Mouse (Mus musculus): ENCODE data around the gene Olfr591. TPM values are rescaled to one million over a fixed set of nuclear protein-coding genes. Genes with fewer than 3 reads are reported as not detected.

Gene Olfr591
- not detected in 2 replicates for polyA plus RNA-seq (2012; rRNA removed)

DNA sequence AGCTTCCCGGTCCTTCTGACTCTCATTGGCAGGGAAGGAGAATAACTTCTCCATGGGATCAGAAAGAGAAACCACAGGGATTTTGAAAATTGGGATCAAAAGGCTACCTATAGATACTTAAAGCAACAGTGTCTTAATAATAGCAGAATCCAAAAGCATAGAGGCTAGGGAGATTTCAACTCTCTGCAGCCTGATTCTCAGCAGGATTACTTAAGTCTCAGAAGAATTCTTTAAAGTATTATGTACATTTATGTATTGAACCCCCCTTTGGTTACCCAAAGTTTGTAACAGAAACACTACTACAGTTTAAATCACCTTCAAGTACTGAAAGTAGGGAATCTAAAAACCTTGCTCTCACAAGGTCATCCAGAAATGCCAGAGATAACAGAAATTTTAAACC, at the start of gene Olfr591:
TSS of gene Olfr591 (minus strand) at position 101 of the 400 bp plus-strand sequence.

GRCm38 (mm10) chr7:103216696-103217095, 38.6 kb upstream of the Olfr591 start, which contains the start of gene Olfr594:
Olfr594 (plus strand) TSS chr7:103216996.

GRCm38 (mm10) chr7:103211562-103211961, 33.4 kb upstream of the Olfr591 start, which contains the start of gene Olfr593:
Olfr593 (plus strand) TSS chr7:103211862.

GRCm38 (mm10) chr7:103184503-103184902, 6.4 kb upstream of the Olfr591 start, which contains the start of gene Olfr592:
Olfr592 (plus strand) TSS chr7:103184803.

DNA sequence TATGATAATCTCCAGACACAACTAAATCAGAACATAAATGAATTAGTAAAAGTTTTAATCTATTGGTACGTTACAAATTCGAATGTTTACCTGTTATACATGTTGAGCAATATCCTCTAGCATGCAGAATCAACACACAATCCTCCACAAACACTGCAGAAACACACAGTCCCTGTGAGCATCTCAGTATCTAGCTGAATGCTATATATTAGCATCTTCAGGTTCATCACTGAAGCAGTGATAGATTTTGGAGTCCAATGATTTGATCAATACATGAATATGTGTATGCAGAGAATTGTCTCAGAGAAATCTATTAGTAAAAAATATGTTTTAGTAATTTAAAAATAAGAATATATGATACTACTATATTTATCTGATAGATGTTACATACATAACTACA, 21.9 kb downstream of the Olfr591 start, which contains the start of gene Olfr589:
TSS of gene Olfr589 (minus strand) at position 101 of the 400 bp plus-strand sequence.

DNA sequence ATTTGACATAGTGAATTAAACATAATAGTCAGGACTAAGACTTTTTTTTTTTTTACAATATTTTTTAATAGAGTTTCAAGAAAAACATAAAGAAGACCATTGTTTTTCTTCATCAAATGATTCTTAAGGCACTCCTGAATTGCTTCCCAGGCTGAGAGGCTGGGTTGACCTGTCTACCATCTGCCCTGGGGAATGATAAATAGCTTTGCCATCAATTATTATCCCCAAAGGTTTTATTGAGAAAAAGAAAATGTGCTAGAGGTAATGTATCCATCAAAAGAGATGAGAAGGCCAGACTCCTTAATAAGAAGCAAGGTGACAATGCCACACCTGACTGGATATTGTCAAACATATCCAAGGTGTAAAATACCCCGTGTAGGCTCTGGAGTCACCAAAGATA, 37.6 kb downstream of the Olfr591 start, which contains the start of gene Olfr588-ps1:
TSS of gene Olfr588-ps1 (plus strand) at position 301 of the 400 bp plus-strand sequence.

DNA sequence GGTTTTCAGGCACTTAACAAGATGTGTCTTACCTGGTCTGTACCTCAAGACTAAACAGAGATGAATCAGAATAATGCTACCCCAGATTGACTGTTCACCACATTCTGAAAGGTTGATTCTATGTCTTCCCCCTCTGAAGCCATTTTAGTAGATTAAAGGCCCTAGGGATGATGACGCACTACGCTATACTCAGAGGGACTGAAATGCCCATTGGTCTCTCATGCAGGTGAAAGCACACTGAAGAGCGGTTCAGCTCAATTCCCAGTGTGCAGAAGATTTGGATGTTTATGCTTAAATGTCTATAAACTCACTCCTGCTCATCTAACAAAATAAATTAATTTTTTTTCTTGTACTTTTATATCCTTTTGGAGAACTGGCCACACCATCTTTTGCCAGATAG, 52.6 kb downstream of the Olfr591 start, which contains the start of gene Olfr586:
TSS of gene Olfr586 (minus strand) at position 101 of the 400 bp plus-strand sequence.

Other genes starting within 250 kb of the Olfr591 start
- gene Olfr573-ps1, start 235.8 kb downstream of the Olfr591 start, polyA plus RNA-seq (2012; rRNA removed), result not detected in 2 replicates
- gene Olfr574, start 229.9 kb downstream of the Olfr591 start, polyA plus RNA-seq (2012; rRNA removed), result not detected in 2 replicates
- gene Olfr575, start 219.6 kb downstream of the Olfr591 start, polyA plus RNA-seq (2012; rRNA removed), result 0.03 TPM in 1 of 2 replicates, not detected in the other
- not detected in 2 replicates for gene Olfr576, start 215.7 kb downstream of the Olfr591 start, polyA plus RNA-seq (2012; rRNA removed)
- gene Olfr577, start 202.4 kb downstream of the Olfr591 start, polyA plus RNA-seq (2012; rRNA removed), result not detected in 2 replicates
- not detected in 2 replicates for gene Olfr578, start 189.0 kb downstream of the Olfr591 start, polyA plus RNA-seq (2012; rRNA removed)
- not detected in 2 replicates for gene Olfr582, start 140.3 kb downstream of the Olfr591 start, polyA plus RNA-seq (2012; rRNA removed)
- gene Olfr583, start 127.0 kb downstream of the Olfr591 start, polyA plus RNA-seq (2012; rRNA removed), result not detected in 2 replicates
- not detected in 2 replicates for gene Olfr584, start 96.5 kb downstream of the Olfr591 start, polyA plus RNA-seq (2012; rRNA removed)
- gene Olfr585, start 80.6 kb downstream of the Olfr591 start, polyA plus RNA-seq (2012; rRNA removed), result not detected in 2 replicates
- gene Olfr586, start 52.7 kb downstream of the Olfr591 start, polyA plus RNA-seq (2012; rRNA removed), result not detected in 2 replicates
- gene Olfr588-ps1, start 37.5 kb downstream of the Olfr591 start, polyA plus RNA-seq (2012; rRNA removed), result not detected in 2 replicates
- not detected in 2 replicates for gene Olfr589, start 22.0 kb downstream of the Olfr591 start, polyA plus RNA-seq (2012; rRNA removed)
- not detected in 2 replicates for gene Olfr592, start 6.5 kb upstream of the Olfr591 start, polyA plus RNA-seq (2012; rRNA removed)
- gene Olfr593, start 33.5 kb upstream of the Olfr591 start, polyA plus RNA-seq (2012; rRNA removed), result not detected in 2 replicates
- gene Olfr594, start 38.7 kb upstream of the Olfr591 start, polyA plus RNA-seq (2012; rRNA removed), result not detected in 2 replicates
- not detected in 2 replicates for gene Usp17ld, start 74.2 kb upstream of the Olfr591 start, polyA plus RNA-seq (2012; rRNA removed)
- gene Olfr596, start 127.3 kb upstream of the Olfr591 start, polyA plus RNA-seq (2012; rRNA removed), result not detected in 2 replicates
- not detected in 2 replicates for gene Olfr597, start 138.0 kb upstream of the Olfr591 start, polyA plus RNA-seq (2012; rRNA removed)
- gene Olfr598, start 145.2 kb upstream of the Olfr591 start, polyA plus RNA-seq (2012; rRNA removed), result not detected in 2 replicates
- gene Olfr599, start 157.6 kb upstream of the Olfr591 start, polyA plus RNA-seq (2012; rRNA removed), result not detected in 2 replicates
- gene Olfr600, start 171.3 kb upstream of the Olfr591 start, polyA plus RNA-seq (2012; rRNA removed), result not detected in 2 replicates
- gene Olfr601, start 184.3 kb upstream of the Olfr591 start, polyA plus RNA-seq (2012; rRNA removed), result not detected in 2 replicates
- not detected in 2 replicates for gene Olfr603, start 207.8 kb upstream of the Olfr591 start, polyA plus RNA-seq (2012; rRNA removed)
- not detected in 2 replicates for gene Usp17lc, start 236.7 kb upstream of the Olfr591 start, polyA plus RNA-seq (2012; rRNA removed)

Measured in liver, embryonic 14 days (tissue).